Mouse (Mus musculus) right cerebral cortex, postnatal 36 days (tissue): Measurements from ENCODE around the gene Trim44.
A peak's percentile ranks its signal among the peaks of the same experiment; 100 is the strongest.

Experiments
- DNase-seq, 2 experiments: peaks; one replicate each; pipeline ENCODE4 v3.0.0; 2022; ENCODE audit warnings: low spot score in 2 of 2, mixed read lengths in 1 of 2

Gene Trim44

DNA sequence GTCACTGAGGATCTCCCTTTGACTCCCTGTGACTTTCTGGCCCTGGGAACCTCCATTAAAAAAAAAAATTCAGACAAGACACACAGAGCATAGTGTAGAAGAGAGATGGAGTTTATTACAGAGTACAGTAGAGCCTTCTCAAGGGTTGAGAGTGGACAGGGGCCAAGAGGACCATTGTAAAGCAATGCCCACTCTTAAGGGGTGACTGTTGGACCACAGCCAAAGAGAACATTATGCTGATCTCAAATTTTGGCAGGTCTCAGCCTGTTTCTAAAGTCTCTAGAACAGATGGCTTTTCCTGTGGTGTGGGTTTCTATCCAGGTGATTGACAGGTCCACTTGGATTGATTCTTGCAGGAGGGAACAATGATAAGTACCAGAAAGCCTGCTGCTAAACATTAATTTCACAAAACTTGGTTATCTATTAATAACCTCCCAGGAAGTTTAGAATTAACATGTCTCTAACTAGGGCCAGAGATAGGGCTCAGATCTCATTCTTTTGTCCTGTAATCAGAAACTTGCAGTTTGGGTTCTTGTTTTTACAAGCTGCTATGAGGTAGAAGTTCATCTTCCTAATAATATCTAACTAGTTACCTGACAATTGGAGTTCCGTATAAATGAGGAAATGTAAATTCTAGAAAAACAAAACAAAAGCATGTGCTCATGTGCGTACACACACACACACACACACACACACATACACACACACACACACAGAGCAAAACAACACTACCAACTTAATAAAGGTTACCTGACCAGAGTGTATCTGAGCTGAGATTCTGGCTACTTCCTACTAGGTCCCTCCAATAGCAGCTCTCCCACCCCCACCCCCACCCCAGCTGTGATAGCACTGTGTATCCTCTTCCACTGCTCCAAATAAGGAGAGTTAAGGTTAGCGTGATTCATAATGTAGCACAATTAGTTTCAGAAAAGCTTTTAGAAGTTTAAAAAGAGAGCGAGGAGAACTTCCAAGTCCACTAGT is 1.0 kb downstream of the Trim44 start:
- no peak for DNase-seq

DNA sequence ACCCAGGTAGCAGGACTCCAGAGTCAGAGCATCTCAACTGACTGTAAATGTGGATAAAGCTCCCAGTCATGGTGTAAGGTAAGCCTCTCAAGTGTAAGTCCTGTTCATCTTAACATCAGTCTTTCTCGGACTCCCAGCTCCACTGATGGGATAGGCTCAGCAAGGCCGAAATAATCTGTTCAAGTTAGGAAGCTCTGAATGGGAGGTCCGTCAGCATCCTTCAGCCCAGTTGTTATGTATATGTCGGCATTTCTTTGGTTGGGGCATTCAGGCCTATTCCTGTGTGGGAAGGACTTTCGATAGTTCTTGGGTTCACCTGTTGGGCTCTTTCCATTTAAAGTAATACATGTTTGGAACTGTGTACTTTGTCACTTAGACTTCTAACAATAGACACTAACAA is 3.6 kb downstream of the Trim44 start:
- no peak for DNase-seq

DNA sequence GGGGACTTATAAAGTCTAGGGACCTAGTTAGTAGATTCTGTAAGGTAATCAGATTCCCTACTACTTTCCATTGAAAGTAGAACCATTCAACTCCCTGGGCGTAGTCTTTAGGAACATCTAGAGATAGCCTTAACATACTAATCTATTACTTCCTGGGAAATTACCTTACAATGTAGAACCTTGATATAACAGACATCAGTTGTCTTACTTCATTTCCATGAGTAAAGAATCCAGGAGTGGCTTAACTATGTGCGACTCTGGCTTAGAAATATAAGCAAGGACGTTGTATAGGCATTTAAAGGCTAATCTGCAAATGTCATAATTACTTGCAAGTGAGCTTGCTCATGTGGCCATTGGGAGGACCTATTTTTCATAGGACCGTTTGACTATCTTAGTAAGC is 4.3 kb downstream of the Trim44 start:
- no peak for DNase-seq

DNA sequence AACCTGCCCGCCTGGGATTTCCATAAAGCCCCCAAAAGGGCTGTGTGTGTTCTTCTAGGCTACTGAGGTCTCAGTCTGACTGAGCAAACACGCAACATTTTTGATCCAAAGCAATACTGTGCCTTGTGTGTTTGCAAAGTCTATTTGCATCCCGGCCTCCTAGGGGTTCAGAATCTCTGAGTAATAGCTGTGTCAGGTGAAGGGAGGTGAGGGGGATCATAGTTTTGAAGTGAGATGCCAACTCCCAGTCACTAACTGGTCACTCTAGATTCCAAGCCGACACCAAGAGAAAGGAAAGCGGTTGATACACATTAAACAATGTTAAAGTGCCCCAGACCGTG is 6.3 kb downstream of the Trim44 start:
- DNase-seq = no peak

DNA sequence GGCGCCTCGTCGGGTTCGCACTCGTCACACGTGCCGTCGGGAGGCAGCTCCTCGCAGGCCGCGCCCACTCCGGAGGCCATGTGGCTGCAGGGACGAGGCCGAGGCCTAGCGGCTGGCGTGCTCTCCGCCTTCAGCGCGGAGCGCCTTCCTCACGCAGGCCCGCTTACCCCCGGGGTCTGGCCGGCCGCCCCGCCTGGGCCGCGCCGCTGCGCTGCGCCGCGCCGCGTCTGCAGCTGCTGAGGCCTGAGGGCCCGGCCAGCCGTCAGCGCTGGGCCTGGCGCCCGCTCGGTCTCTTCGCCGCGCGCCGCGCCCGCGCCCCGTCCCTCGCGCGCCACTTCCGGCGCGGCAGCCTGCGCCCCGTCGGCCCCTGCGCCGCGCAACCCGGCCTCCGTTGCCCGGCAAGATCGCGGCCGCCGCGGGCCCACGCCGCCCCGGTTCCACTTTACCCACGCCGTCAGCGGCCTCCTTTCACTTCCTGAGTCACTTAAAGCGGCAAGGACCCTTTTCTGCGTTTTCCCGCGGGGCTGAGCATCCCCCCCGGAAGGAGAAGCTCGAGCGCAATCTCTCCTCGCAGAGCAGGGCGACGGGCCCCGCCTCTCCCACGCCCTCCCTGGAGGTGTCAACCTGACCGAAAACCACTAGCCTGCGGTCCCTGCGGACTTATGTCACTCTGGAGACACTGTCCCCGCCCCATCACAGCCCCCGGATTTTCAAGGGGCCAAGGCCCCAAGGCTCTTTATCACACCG is 6.8 kb downstream of the Trim44 start:
- peak; percentile 90 for DNase-seq

DNA sequence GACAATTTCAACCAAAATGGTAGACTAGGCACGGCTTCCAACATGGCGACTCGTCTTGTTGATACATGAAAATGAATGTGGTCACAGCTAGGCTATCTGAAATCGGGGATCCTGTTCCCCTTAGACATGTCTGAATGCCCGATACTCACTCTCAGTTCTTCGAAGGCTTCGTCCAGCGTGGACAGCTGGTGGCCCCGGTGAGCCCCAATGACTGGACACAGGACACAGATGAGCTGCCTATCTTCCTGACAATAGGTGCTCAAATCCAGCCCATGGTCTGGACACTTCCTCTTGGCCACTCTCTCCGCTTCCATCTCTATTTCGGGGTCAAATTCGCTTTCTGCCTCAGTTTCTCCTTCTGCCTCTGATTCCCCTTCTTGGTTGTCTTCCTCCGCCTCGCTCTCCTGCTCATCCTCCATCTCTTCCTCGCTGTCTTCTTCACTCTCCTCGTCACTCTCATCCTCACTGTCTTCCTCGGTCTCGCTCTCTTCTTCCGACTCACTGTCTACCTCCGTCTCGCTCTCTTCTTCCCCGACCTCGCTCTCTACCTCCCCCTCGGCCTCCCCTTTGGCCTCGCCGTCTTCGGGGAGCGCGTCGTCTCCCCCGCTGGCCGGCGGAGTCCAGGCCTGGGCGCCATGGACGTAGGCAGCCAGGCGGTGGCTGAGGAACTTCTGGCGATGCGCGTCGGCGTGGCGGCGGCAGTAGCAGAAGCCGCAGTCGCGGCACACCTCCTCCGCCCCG is 7.6 kb downstream of the Trim44 start:
- DNase-seq = no peak

DNA sequence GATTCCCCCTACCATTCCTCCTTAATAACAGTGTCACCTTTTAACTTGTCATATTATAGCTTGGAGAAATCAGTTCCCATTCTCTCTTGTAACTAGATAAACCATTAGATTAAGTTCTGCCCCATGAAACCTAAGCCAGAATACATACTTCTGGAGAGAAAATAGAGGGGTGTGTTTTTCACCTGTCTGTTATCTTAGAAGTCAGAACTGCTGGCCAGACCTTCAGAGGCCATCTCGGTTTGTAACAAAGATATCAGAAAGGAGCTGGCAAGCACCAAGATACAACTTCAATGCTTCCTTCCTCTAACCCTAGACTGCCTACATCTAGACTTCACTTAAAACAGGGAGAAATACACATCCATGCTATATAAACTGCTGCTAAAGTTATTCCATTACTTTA is 11.1 kb downstream of the Trim44 start:
- no peak for DNase-seq

DNA sequence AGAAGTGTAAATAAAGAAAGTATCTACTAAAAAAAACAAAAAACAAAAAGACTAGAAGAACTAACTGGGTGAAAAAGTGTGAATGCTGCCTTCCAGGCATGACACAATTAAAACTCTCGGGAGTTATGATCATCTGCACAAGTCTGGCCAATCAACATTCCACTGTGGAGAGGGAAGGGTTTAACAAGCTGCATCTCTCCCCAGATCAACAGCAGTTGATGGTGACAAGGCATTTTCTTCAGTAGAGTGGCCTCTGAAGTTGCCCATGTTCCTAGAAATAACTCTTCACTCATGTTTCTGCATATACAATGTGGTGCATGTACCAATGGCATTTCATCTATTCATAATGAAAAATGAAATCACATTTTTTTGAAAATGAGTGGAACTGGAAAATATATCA is 14.2 kb downstream of the Trim44 start:
- no peak for DNase-seq

DNA sequence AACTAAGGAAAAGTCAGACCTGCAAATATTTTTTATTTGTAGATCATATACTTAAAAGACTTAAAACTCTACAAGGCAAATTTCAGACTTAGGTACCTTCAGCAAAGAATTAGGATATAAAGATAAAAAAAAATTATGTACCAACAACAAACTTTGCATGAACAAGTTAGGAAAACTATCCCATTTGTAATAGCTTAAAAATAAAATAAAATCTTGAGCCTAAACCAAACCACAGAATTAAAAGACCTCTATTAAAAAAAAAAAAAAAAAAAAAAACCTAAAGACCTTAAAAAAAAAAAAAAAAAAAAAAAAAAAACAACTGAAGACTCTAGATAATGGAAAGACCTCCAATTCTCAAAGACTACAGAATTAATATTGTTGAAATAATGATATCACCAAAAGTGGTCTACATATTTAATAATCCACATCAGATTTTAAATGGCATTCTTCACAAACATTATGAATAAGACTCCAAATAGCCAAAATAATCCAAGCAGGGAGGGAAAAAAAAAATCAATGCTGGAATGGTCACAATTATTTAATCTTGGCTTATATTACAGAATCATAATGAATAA is 22.2 kb downstream of the Trim44 start:
- no peak for DNase-seq

DNA sequence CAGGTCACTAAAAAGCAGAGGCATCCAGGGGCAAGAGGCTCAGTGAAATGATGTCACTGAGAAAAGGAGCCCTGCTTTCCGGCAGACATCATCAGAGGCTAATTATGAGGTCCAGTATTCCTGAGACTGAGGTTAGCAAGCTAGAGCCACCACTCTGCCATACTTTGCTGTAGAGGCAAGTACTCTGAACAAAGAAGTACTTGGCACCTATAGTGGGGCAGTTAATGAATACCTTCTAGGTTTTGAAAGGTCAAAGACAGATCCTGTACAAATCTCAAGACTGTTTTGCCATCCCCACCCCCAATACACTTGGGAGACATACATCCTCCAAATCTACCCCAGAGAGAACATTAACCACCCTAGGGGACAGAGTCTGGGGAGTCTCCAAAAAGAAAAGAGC is 23.1 kb downstream of the Trim44 start:
- DNase-seq = no peak

DNA sequence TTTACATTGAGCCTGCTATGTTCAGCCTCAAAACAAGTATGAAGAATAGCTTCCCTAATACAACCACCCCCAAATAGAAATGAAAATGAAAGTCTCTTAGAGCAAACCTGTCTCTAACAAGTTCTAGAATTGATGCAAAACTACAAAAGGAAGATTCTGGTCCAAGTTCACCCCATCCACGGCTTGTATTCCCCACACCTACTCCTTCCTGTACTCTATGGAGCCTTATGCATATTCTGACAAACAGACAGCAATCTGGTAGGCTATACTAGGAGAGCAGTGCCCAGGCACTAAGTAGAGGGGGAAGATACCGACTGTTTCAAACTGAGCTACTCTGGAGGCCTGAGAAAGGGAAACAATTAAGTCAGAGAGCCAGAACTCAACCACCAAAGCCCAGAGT is 23.6 kb downstream of the Trim44 start:
- DNase-seq = no peak

DNA sequence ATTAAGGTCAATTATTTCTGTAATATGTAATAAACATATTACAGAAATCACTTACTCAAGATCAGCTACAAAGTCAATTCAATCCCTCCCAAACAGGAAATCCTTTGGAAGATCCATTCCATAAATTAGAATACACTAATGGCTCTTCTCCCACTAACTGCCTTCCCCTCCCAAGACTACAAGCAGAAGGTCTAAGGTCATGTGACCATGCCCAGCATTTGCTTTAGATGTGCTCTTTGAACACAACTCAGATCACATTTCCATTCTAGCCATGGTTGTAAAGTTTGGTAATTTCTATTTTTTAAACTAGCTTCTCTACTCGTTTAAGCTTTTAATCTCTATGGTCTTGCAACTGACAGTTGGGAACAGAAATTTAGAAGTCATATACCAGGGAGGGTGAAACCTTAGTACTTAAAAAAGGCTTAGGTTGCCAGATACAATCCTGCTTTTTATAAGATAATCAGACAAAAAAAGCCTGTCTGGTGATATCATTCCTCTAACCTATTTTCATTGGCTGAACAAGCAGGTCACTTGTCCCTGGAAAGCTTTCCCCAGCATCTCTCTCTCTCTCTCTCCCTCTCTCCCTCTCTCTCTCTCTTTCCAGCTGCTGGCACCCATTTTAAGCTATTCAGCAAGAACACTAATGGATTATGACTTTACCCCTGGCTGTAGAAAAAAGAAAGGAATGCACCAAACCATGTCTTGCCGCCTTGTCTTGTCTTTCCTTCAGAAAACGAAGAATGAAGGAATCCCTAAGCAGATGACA is 24.4 kb downstream of the Trim44 start:
- no peak for DNase-seq

DNA sequence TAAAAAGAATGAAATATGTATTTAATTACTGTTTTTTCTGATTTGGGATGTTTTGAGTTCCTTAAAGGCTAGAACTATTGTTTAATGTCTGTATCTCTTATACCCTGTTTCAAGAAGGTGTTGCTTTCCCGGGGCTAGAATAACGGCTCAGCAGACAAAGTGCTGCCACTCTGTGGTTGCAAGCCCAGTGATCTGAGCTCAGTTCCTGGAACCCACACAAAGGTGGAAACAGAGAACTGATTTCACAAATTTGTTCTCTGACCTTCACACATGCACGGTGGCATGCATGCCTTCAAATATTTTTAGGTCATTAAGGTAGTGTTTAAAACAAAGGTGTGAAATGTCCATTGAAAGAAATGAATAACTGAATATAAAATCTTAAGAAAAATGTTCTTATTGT is 25.1 kb downstream of the Trim44 start:
- DNase-seq = no peak

DNA sequence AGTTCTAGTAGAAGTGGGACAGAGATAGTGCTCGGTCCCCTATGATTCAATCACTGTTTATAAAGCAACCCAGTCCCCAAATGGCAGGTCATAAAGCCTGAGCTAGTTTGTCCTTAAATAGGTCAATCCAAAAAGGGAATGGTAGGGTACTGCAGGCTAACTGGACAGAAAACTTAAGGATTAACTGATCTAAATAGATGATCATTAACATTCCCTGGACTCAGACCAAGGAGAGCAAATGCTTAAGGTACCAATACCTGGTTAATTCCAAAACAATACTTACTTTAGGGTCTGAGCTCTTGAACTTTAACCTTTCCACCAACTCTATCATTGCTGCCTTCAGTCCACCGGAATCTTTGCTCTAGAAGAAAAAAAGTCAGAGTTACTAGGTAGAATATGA is 27.0 kb downstream of the Trim44 start:
- DNase-seq = no peak

DNA sequence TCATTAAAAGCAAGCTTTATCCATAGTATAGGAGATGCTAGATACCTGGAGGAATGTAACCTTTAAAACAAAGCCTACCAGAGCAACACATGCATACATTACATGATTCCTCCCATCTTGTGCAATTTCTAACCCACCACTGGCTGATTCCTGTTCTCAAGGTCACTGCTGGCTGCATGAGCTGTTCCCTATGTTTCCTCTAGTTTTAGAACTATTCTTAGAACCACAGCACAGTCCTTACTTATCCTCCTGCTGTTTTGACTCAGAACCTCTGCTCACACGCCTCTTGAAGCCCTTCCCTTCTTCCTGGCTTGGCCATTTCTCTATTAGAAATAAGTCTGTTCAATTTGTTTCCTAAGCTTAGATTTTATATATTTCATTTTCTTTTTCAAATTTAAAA is 28.7 kb downstream of the Trim44 start:
- no peak for DNase-seq

DNA sequence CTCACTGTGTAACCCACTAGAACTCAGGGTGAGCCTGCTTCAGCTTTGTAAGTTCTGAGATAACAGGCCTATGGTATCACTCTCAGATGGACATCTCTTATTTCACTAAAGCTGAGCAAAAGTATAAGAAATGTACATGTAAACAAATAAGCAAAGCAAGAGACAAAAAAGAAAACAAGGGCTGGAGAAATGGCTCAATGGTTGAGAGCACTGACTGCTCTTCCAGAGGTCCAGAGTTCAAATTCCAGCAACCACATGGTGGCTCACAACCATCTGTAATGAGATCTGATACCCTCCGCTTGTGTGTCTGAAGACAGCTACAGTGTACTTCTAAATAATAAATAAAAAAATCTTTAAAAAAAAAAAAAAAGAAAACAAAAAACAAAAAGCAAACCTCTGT is 29.2 kb downstream of the Trim44 start:
- DNase-seq = no peak

DNA sequence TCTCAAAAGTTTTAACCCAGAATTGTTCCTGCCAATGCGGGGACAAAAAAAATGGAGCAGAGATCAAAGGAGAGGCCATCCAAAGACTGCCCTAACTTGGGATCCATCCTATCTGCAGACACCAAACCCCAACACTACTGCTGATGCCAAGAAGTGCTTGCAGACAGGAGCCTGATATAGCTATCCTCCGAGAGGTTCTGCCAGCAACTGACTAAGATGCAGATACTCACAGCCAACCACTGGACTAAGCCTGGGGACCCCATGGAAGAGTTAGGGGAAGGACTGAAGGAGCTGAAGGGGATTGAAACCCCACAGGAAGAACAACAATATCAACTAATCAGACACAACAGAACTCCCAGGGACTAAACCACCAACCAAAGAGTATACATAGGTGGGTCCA is 30.3 kb downstream of the Trim44 start:
- no peak for DNase-seq

DNA sequence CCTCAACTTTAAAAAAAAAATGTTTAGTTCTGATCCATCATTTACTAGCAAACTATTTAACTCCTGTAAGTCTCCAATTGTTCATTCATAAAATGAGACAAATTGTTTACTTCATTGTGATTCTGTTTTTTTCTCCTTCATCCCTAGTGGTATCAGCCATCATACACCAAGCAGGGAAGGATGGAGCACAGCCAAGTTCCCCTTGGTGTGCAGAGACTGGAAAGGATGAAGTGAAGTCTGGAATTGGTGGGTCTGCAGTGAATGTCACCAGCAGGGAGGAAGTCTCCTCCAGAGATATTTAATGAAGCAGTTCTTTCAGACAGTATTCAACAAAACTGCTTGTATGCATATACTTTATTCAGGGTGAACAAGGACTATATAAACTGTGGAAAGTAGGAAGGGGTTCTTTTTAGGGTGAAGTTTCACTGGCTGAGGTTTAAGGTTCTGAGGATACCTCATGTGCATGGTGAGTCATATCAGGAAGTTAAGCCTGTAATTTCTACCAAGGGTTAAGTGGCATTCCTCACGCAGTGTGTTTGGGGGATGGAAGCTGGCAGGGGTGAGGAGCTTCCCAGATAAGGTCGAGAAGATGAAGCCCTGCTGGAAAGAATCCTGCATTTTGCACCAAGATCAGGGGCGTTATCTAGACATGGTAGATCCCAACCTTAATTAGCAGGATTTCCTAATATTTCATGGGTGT is 34.1 kb downstream of the Trim44 start:
- no peak for DNase-seq

DNA sequence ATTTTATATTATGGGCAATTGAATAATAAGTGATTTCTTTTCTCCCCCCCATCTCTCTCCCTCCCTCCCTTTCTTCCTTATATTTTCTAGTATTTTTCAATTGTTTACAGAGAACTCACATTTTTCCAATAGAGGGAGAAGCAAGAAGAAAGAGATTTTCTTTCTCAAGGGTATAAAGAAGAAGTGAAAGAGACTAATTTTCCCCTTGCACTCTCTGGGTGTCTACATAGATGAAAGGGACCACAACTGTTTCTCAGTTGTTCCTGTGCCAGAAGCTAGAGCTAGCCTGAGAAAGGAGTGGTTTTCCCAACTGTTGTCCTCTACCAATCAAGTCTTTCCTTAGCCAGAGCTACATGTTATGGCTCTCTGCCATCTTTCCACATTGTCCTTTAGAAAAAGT is 34.9 kb downstream of the Trim44 start:
- DNase-seq = no peak

DNA sequence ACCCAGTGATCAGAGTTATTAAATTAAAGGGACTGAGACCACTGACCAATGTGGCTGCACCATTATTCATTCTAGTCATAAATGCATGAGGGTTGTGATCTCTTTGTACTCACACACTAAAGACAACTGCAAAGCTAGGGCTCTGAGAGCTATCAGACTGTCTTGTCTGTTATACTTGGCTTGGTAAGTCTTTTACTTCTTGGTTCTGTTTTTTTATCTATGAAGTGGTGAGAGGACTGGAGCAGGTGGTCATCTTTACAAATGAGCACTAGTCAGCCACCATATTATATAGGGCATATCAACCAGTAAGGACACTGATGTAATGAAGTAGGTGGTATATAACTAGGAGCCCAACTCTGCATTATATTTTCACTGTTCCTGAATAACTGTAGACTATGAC is 36.3 kb downstream of the Trim44 start:
- DNase-seq = no peak
